Mouse (Mus musculus) limb, embryonic 13.5 days (tissue): ENCODE measurements around the gene Esr1. TPM values are rescaled to one million over a fixed set of nuclear protein-coding genes. Genes with fewer than 3 reads are reported as not detected.

Source experiments
- ATAC-seq: fragments of 200-750 bp; cut with Nextera tagmentation; 2 replicates; pipeline ENCODE4 v1.8.0; 2017; ENCODE audit warnings: low read depth, moderate number of reproducible peaks, moderate TSS enrichment; ENCODE audit not compliant: low FRiP score
- H3K27ac ChIP-seq: fragments of 300-500 bp; sonication (generic); 2 replicates; pipeline ENCODE4 v1.5.1; 2015; ENCODE audit warnings: inconsistent platforms, mild to moderate bottlenecking, moderate library complexity
- H3K27me3 ChIP-seq: fragments of 300-500 bp; sonication (generic); 2 replicates; pipeline ENCODE4 v1.6.1; 2015; ENCODE audit warnings: mild to moderate bottlenecking, inconsistent platforms
- H3K36me3 ChIP-seq: fragments of 300-500 bp; sonication (generic); 2 replicates; pipeline ENCODE4 v1.6.1; 2015; ENCODE audit warnings: inconsistent platforms, mild to moderate bottlenecking, moderate library complexity
- H3K4me1 ChIP-seq: fragments of 300-500 bp; sonication (generic); 2 replicates; pipeline ENCODE4 v1.6.1; 2015; ENCODE audit warnings: inconsistent platforms
- H3K4me2 ChIP-seq: fragments of 300-500 bp; sonication (generic); replicated peaks from 2 replicates; pipeline ENCODE4 v1.6.1; 2015; ENCODE audit warnings: inconsistent platforms, mild to moderate bottlenecking, moderate library complexity
- H3K4me3 ChIP-seq: fragments of 300-500 bp; sonication (generic); 2 replicates; pipeline ENCODE4 v1.5.1; 2015; ENCODE audit warnings: moderate library complexity, mild to moderate bottlenecking, inconsistent platforms
- H3K9ac ChIP-seq: fragments of 300-500 bp; sonication (generic); 2 replicates; pipeline ENCODE4 v1.6.1; 2015; ENCODE audit warnings: mild to moderate bottlenecking, inconsistent platforms
- H3K9me3 ChIP-seq: fragments of 300-500 bp; sonication (generic); 2 replicates; pipeline ENCODE4 v1.6.1; 2016; ENCODE audit warnings: inconsistent platforms
- WGBS: fragments of 180-500 bp; shearing (Covaris S2); methylation state at CpG from one replicate; pipeline ENCODE4 v1.1.7; 2015; 5-methylcytosine and 5-hydroxymethylcytosine counted together
- polyA plus RNA-seq: library from polyadenylated mRNA; unstranded; fragments of >200 nt; fragmentation: Nextera tagmentation; extraction: Ambion mirVana; gene quantifications from 2 replicates; pipeline ENCODE4 v1.2.1, GENCODE M21; 2015

Gene Esr1
- polyA plus RNA-seq, 1 experiment from 2014 or later, result 0.92 TPM

DNA sequence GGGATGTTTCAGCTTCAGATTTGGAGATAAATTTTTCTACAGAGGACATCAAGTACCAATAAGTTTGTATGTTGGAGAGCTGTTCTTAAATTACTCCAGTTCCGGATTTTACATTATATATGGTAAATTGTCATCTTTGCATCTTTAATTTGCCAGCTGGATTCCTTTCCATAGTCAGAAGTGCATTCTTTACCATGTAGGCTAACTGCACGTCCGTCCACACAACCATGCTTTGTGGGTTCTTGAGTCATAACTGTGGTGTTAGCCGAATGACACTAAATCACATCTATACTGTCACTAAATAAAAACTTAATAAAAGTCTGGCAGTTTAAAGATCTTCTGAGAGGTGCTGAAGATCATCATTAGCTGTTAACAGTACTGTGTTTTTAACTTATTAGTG lies 286.4 kb downstream of the Esr1 start:
- Histone ChIP-seq H3K27ac (no peak overlapping the region), H3K4me3 (no peak overlapping the region), H3K36me3 (no peaks in the 10 kb centered on the region), H3K4me2 (no peak overlapping the region), H3K27me3 (peaks cover 3% of the 10 kb centered on the region; the same call in 1 of the 2 replicates), H3K9ac (no peak overlapping the region), H3K4me1 (no peaks in the 10 kb centered on the region), H3K9me3 (no peaks in the 10 kb centered on the region)
- 78% methylated on average over 4 of the region's 4 CpGs for WGBS
- no peak for ATAC-seq

DNA sequence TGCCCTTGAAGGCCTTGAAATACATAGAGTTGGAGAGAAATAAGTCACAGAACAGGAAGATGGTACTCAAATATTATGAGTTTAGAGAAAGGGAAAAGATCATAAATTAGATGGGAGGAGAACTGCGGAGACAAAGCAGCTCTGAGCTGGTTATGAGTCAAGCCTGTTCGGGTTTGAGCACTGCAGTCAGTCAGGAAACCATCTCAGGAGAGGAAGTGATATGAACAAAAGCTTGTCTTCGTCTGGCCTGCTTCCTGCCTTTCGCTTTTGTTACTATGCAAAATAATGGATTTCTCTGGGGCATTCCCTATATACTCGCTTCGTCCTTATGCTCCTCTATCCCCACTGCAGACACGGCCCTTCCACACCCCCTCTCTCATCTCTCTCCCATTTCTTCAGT lies 288.9 kb downstream of the Esr1 start:
- H3K27me3 ChIP-seq, result peaks cover 3% of the 10 kb centered on the region; the same call in 1 of the 2 replicates
- ATAC-seq, result no peak
- 65% methylated on average over 7 of the region's 7 CpGs for WGBS
- H3K4me1 ChIP-seq, result no peaks in the 10 kb centered on the region
- no peaks in the 10 kb centered on the region for H3K9me3 ChIP-seq
- no peak overlapping the region for H3K9ac ChIP-seq
- H3K4me3 ChIP-seq, result no peak overlapping the region
- H3K27ac ChIP-seq, result no peak overlapping the region
- no peak overlapping the region for H3K4me2 ChIP-seq
- H3K36me3 ChIP-seq, result no peaks in the 10 kb centered on the region

DNA sequence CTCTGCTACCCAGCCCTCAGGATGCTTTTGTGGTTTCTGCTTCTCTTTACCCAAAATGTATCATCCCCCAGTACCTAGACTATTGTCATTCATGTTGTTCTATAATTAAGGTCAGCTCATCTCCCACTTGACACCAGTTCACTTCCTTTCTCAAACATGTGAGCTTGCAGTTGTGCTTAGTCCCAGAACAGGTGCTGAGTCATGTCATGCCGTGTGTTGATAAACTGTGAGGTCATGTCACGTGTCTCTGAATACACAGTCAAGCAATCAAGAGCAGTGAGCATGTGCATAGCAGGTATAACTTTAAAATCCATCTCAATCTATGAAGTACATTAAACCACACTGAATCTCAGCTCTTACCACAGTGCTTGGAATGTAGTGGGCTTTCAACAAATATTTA lies 297.9 kb downstream of the Esr1 start:
- ATAC-seq, result no peak
- Histone ChIP-seq H3K4me1 (no peaks in the 10 kb centered on the region), H3K9ac (no peak overlapping the region), H3K36me3 (no peaks in the 10 kb centered on the region), H3K4me3 (no peak overlapping the region), H3K27me3 (no peaks in the 10 kb centered on the region), H3K4me2 (no peak overlapping the region), H3K27ac (no peak overlapping the region), H3K9me3 (no peaks in the 10 kb centered on the region)
- 86% methylated on average over 2 of the region's 2 CpGs for WGBS

- no peaks in the 10 kb centered on the region for H3K27me3 ChIP-seq
- H3K4me3 ChIP-seq, result no peak overlapping the region
- 86% methylated on average over 4 of the region's 4 CpGs for WGBS
- H3K36me3 ChIP-seq, result no peaks in the 10 kb centered on the region
- no peaks in the 10 kb centered on the region for H3K4me1 ChIP-seq
- ATAC-seq, result no peak
- no peak overlapping the region for H3K9ac ChIP-seq
- H3K4me2 ChIP-seq, result no peak overlapping the region
- H3K27ac ChIP-seq, result no peak overlapping the region
- no peaks in the 10 kb centered on the region for H3K9me3 ChIP-seq
Observed at GRCm38 (mm10) chr10:4910451-4910850, 299.1 kb downstream of the Esr1 start.

- Histone ChIP-seq H3K27me3 (no peaks in the 10 kb centered on the region), H3K4me1 (no peaks in the 10 kb centered on the region), H3K27ac (no peak overlapping the region), H3K9me3 (no peaks in the 10 kb centered on the region), H3K36me3 (no peaks in the 10 kb centered on the region), H3K9ac (no peak overlapping the region), H3K4me2 (no peak overlapping the region), H3K4me3 (no peak overlapping the region)
- 89% methylated on average over 4 of the region's 4 CpGs for WGBS
- no peak for ATAC-seq
Observed at GRCm38 (mm10) chr10:4919046-4919445, 307.7 kb downstream of the Esr1 start.

GRCm38 (mm10) chr10:4923616-4924015 lies 312.2 kb downstream of the Esr1 start:
- no peak overlapping the region for H3K4me3 ChIP-seq
- no peaks in the 10 kb centered on the region for H3K4me1 ChIP-seq
- 81% methylated on average over 2 of the region's 2 CpGs for WGBS
- H3K9ac ChIP-seq, result no peak overlapping the region
- H3K27me3 ChIP-seq, result no peaks in the 10 kb centered on the region
- no peaks in the 10 kb centered on the region for H3K36me3 ChIP-seq
- no peak overlapping the region for H3K27ac ChIP-seq
- H3K4me2 ChIP-seq, result no peak overlapping the region
- no peaks in the 10 kb centered on the region for H3K9me3 ChIP-seq
- ATAC-seq, result no peak

DNA sequence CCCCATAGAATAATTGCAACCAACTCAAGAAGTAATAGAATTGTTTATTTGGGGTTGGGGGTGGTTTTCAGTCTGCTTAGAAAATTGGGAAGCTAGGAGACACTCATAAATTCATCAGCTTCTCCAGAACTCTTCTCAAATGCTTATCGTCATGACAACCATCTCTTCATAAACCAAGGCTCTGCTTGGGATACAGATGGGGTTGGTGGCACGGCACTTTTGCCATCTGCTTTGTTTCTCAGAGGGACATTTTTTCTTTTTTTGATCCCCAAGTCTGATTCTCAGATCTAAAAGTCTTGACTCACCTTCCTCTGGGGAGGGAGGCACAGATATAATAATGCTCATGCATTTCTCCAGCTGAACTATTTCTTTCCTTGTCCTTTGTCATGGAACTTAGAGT lies 313.0 kb downstream of the Esr1 start:
- no peaks in the 10 kb centered on the region for H3K36me3 ChIP-seq
- no peaks in the 10 kb centered on the region for H3K4me1 ChIP-seq
- WGBS, result 79% methylated on average over 2 of the region's 2 CpGs
- no peaks in the 10 kb centered on the region for H3K9me3 ChIP-seq
- no peak overlapping the region for H3K4me3 ChIP-seq
- no peak overlapping the region for H3K9ac ChIP-seq
- no peak overlapping the region for H3K4me2 ChIP-seq
- ATAC-seq, result no peak
- no peak overlapping the region for H3K27ac ChIP-seq
- H3K27me3 ChIP-seq, result no peaks in the 10 kb centered on the region

DNA sequence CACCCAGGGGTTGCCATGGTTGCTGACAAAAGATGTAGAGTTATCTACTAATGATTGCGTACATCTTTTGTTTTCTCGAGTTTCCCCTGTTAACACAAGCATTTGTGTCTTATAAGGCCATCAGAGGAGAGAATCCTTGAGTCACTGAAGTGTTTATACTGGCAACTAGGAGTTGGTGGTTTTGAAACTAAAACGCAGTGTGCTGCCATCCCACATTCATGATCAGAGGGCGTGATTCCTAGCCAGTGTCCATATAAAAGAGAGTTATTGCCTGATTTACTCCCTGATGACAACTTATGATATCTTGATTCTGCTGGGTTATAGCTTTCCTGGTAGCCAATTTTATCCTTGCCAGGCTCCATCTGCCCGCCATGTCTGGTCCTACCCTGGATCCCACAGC lies 331.8 kb downstream of the Esr1 start:
- Histone ChIP-seq H3K4me3 (no peak overlapping the region), H3K9ac (no peak overlapping the region), H3K4me2 (no peak overlapping the region), H3K27me3 (no peaks in the 10 kb centered on the region), H3K4me1 (no peaks in the 10 kb centered on the region), H3K27ac (no peak overlapping the region), H3K36me3 (no peaks in the 10 kb centered on the region), H3K9me3 (no peaks in the 10 kb centered on the region)
- 87% methylated on average over 5 of the region's 5 CpGs for WGBS
- ATAC-seq, result no peak

DNA sequence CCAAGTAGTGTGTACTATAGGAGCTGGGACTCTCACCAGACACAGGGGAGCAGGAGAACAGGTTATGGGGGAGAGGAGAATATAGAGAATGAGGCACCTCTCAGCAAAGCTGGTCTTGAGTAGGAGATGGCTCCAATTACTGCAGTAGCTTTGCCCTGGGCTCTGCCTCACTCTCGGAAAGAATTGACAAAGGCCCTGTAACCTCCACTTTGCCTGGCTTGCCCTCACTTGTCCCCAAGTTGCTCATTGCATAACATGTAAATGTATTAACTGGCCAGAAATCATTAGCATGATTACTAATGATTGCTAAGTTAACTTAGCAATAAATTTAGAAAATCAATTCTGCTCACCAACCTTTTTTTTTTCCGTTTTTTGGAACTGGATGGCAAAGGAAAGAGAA lies 333.3 kb downstream of the Esr1 start:
- no peaks in the 10 kb centered on the region for H3K9me3 ChIP-seq
- no peak overlapping the region for H3K9ac ChIP-seq
- no peaks in the 10 kb centered on the region for H3K27me3 ChIP-seq
- no peak overlapping the region for H3K4me2 ChIP-seq
- no peak for ATAC-seq
- H3K4me3 ChIP-seq, result no peak overlapping the region
- no peaks in the 10 kb centered on the region for H3K4me1 ChIP-seq
- WGBS, result 61% methylated on average over 2 of the region's 2 CpGs
- no peak overlapping the region for H3K27ac ChIP-seq
- H3K36me3 ChIP-seq, result no peaks in the 10 kb centered on the region

- Histone ChIP-seq H3K4me3 (no peak overlapping the region), H3K27me3 (no peaks in the 10 kb centered on the region), H3K9ac (no peak overlapping the region), H3K9me3 (no peaks in the 10 kb centered on the region), H3K36me3 (no peaks in the 10 kb centered on the region), H3K4me2 (no peak overlapping the region), H3K4me1 (no peaks in the 10 kb centered on the region), H3K27ac (no peak overlapping the region)
- no peak for ATAC-seq
- 31% methylated on average over 1 of the region's 1 CpGs for WGBS
Observed at GRCm38 (mm10) chr10:4965768-4966167, 354.4 kb downstream of the Esr1 start.

- no peak overlapping the region for H3K9ac ChIP-seq
- no peak overlapping the region for H3K27ac ChIP-seq
- no peaks in the 10 kb centered on the region for H3K9me3 ChIP-seq
- H3K27me3 ChIP-seq, result no peaks in the 10 kb centered on the region
- no peak overlapping the region for H3K4me2 ChIP-seq
- H3K4me1 ChIP-seq, result no peaks in the 10 kb centered on the region; the same call in 1 of the 2 replicates
- ATAC-seq, result no peak
- H3K36me3 ChIP-seq, result no peaks in the 10 kb centered on the region
- H3K4me3 ChIP-seq, result no peak overlapping the region
- 73% methylated on average over 7 of the region's 7 CpGs for WGBS
Observed at GRCm38 (mm10) chr10:4971156-4971555, 359.8 kb downstream of the Esr1 start.

DNA sequence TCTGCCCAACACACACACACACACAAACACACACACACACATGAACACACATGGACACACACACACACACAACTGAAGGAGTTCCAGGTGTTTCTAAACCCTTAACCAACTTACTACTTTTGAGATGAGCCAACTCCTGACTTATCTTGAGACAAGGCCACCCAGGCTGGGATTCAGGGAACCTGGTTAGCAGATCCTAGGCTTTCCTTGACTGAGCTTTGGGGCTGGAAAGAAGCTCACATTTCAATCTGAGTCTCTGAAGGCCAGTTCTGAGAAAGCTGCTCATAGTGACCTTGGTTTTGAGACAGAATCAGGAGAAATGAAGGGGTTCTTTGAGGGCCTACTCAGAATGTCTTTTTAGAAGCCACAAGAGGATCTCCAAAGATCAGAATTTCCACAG lies 360.2 kb downstream of the Esr1 start:
- Histone ChIP-seq H3K9ac (no peak overlapping the region), H3K4me3 (no peak overlapping the region), H3K27me3 (no peaks in the 10 kb centered on the region), H3K4me1 (no peaks in the 10 kb centered on the region; the same call in 1 of the 2 replicates), H3K27ac (no peak overlapping the region), H3K36me3 (no peaks in the 10 kb centered on the region), H3K9me3 (no peaks in the 10 kb centered on the region), H3K4me2 (no peak overlapping the region)
- no peak for ATAC-seq

DNA sequence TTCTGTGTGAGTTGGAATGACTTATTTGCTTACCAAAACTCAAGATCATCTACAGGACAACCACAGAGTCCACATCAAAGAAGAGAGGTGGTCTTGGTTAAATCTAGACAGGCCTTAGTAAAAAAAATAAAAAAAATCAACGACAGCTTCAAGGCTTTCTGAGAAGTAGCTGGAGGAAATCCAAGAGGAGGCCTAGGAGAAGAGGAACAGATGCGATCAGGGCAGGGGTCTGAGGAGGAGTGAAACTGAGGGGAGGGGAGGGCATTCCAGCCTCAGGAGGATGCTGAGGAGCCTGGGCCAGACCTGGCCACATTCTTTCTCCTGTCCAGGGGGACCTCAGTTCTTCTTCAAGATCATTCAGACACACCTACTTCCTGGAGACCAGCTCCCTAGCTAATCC lies 360.6 kb downstream of the Esr1 start:
- Histone ChIP-seq H3K36me3 (no peaks in the 10 kb centered on the region), H3K4me2 (no peak overlapping the region), H3K27me3 (no peaks in the 10 kb centered on the region), H3K4me1 (no peaks in the 10 kb centered on the region; the same call in 1 of the 2 replicates), H3K27ac (no peak overlapping the region), H3K9ac (no peak overlapping the region), H3K9me3 (no peaks in the 10 kb centered on the region), H3K4me3 (no peak overlapping the region)
- ATAC-seq, result no peak
- WGBS, result 62% methylated on average over 2 of the region's 2 CpGs
